Mouse (Mus musculus) megakaryocyte, embryonic 14.5 days (primary cell): ENCODE measurements around the gene 1700019A02Rik.

Source experiments
- FLI1 ChIP-seq: IDR thresholded peaks from 2 replicates; pipeline ENCODE4 v1.6.1; 2012; ENCODE audit warnings: low read length, inconsistent platforms, mixed read lengths
- GATA1 ChIP-seq: IDR thresholded peaks from 3 replicates; pipeline ENCODE4 v1.6.1; 2012; ENCODE audit warnings: mixed read lengths, low read length, inconsistent platforms, borderline replicate concordance

- TF ChIP-seq GATA1 (no peak), FLI1 (no peak)
Measured at GRCm38 (mm10) chr1:53123066-53123465, 64.4 kb downstream of the 1700019A02Rik start.
